Mouse (Mus musculus): ENCODE data around the gene Pnck. TPM values are rescaled to one million over a fixed set of nuclear protein-coding genes. Genes with fewer than 3 reads are reported as not detected.

Pnck gene
- 91.5 and 99.5 TPM in 2 replicates for polyA plus RNA-seq (2015; fragmentation: Nextera tagmentation; extraction: Ambion mirVana)

GRCm38 (mm10) chrX:73659575-73660283 is at the start of gene Pnck:
Gene Pnck, minus strand, starts transcription at chrX:73660117.
- H3K9ac ChIP-seq (replicated peaks) = peak within 1 kb of the TSS; percentile 66
- H3K4me2 ChIP-seq (replicated peaks) = peak within 1 kb of the TSS; percentile 66
- peaks cover 11% of the 10 kb centered on the region for H3K4me1 ChIP-seq (replicated peaks)
- peak within 1 kb of the TSS; percentile 70 for H3K27ac ChIP-seq
- no peaks in the 10 kb centered on the region for H3K36me3 ChIP-seq
- ATAC-seq = peak; percentile 80
- no peaks in the 10 kb centered on the region for H3K9me3 ChIP-seq
- H3K4me3 ChIP-seq (replicated peaks) = peak within 1 kb of the TSS; percentile 50
- 19% methylated on average over 53 of the region's 57 CpGs for WGBS
- no peaks in the 10 kb centered on the region for H3K27me3 ChIP-seq

DNA sequence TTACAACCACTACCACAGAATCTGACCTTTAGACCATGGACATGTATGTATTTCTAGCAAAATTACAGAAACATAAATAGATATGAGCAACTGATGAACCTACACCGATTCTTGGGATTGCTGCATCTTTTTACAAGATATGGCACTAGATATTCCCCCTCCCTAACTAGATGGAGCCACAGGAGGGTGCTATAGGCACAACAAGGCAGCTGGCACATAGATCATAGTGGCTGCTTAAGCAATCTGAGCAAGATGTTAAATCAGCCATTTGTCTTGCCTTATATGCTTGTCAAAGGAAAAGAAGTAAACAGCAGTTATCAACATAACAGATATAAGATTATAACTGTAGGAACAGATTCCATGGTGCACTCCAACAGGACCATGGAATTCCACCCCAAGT is 40.6 kb upstream of the Pnck start:
- Histone ChIP-seq H3K9me3 (no peaks in the 10 kb centered on the region), H3K4me1 (replicated peaks) (no peaks in the 10 kb centered on the region), H3K4me2 (replicated peaks) (no peak overlapping the region), H3K9ac (replicated peaks) (no peak overlapping the region), H3K27me3 (no peaks in the 10 kb centered on the region), H3K27ac (no peak overlapping the region), H3K36me3 (peaks cover 6% of the 10 kb centered on the region), H3K4me3 (replicated peaks) (no peak overlapping the region)
- 81% methylated on average over 1 of the region's 1 CpGs for WGBS
- ATAC-seq = no peak

DNA sequence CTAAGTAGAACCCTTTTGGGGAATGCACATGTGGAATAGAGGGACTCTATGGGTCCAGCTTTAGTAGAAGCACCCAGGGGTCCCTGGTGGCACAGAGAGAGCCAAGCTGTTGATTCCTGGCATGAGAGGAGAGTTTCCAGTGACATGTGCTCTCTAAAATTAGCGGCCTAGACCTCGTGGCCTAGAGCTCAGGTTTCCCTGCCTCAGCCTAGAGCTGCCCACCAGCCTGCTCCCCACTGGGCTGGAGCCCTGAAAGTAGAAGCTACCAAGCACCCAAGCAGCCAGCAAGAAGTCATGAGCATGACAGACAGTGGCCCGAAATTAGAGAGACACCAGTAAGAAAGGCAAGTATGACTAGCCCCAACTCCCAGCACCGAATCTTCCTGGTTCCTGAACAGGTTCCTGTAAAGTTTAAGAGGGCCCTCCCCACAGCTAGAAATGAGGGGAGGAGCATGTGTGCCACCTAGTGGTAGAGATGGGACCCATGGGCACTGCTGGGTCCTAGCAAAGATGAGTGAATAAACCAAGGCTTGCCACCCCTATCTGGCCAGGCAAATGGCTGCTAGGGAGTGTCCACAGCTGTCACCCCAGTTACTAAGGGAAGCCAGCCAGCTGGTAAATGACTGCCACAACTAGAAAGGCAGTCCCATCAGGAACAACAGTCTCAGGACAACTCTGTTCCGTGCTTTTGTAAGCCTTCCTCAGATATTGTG is 31.2 kb upstream of the Pnck start:
- no peaks in the 10 kb centered on the region for H3K9me3 ChIP-seq
- H3K36me3 ChIP-seq = peaks cover 33% of the 10 kb centered on the region
- no peak overlapping the region for H3K4me3 ChIP-seq (replicated peaks)
- H3K4me2 ChIP-seq (replicated peaks) = no peak overlapping the region
- H3K27me3 ChIP-seq = no peaks in the 10 kb centered on the region
- 75% methylated on average over 5 of the region's 5 CpGs for WGBS
- H3K4me1 ChIP-seq (replicated peaks) = no peaks in the 10 kb centered on the region
- H3K27ac ChIP-seq = no peak overlapping the region
- H3K9ac ChIP-seq (replicated peaks) = no peak overlapping the region
- 0 out of 2 replicates have a peak, but pooled peaks have one; percentile 45 for ATAC-seq

DNA sequence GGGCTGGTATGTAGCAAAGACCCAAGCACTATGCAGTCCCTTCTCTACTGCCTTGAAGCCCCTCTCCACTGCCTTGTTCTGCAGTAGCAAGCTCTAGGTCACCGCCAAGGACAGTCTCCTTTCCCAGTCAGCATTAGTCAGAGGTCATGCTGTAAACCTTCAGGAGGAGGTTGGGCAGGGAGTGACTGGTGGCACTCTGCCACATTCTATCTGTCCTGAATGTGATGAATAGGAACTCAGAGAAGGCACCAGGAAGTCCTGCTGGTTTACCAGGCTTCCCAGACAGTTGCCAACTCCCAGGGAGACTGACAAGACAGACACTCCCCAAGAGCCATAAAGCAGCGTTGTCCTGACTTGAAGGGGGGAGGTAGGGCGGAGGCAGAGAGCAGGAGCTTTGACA is 25.7 kb upstream of the Pnck start:
- H3K36me3 ChIP-seq = peaks cover 58% of the 10 kb centered on the region
- WGBS = 90% methylated on average over 3 of the region's 3 CpGs
- no peaks in the 10 kb centered on the region for H3K4me1 ChIP-seq (replicated peaks)
- H3K9ac ChIP-seq (replicated peaks) = no peak overlapping the region
- ATAC-seq = no peak
- no peak overlapping the region for H3K4me2 ChIP-seq (replicated peaks)
- H3K27me3 ChIP-seq = no peaks in the 10 kb centered on the region
- H3K4me3 ChIP-seq (replicated peaks) = no peak overlapping the region
- H3K9me3 ChIP-seq = no peaks in the 10 kb centered on the region
- no peak overlapping the region for H3K27ac ChIP-seq

DNA sequence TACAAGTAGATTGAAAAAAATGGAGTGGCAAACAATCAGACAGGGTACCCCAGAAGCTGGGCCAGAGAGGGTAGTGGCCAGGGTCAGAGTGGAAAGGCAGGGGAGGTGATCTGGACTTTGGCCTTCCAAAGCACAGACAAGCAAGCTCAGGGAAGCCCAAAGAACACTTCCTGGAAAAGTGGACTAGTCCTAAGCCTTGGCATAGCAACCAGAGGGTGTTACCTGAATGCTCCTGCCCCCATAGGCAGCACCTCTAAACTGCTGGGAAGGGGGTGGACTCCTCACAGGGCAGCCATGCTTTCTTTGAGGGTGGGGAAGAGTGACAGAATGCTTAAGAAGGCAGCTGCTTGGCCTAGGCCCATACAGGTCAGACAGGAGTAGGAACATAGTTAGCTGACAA is 25.1 kb upstream of the Pnck start:
- no peaks in the 10 kb centered on the region for H3K4me1 ChIP-seq (replicated peaks)
- H3K27me3 ChIP-seq = no peaks in the 10 kb centered on the region
- no peak overlapping the region for H3K4me3 ChIP-seq (replicated peaks)
- H3K27ac ChIP-seq = no peak overlapping the region
- H3K36me3 ChIP-seq = peaks cover 64% of the 10 kb centered on the region
- ATAC-seq = no peak
- H3K9me3 ChIP-seq = no peaks in the 10 kb centered on the region
- no peak overlapping the region for H3K4me2 ChIP-seq (replicated peaks)
- H3K9ac ChIP-seq (replicated peaks) = no peak overlapping the region

- Histone ChIP-seq H3K27ac (no peak overlapping the region), H3K9me3 (no peaks in the 10 kb centered on the region), H3K4me3 (replicated peaks) (no peak overlapping the region), H3K27me3 (no peaks in the 10 kb centered on the region), H3K4me2 (replicated peaks) (no peak overlapping the region), H3K4me1 (replicated peaks) (no peaks in the 10 kb centered on the region), H3K9ac (replicated peaks) (no peak overlapping the region), H3K36me3 (peaks cover 66% of the 10 kb centered on the region)
- ATAC-seq = no peak
- 86% methylated on average over 2 of the region's 2 CpGs for WGBS
These were observed 24.2 kb upstream of the Pnck start for GRCm38 (mm10) chrX:73684156-73684555.

DNA sequence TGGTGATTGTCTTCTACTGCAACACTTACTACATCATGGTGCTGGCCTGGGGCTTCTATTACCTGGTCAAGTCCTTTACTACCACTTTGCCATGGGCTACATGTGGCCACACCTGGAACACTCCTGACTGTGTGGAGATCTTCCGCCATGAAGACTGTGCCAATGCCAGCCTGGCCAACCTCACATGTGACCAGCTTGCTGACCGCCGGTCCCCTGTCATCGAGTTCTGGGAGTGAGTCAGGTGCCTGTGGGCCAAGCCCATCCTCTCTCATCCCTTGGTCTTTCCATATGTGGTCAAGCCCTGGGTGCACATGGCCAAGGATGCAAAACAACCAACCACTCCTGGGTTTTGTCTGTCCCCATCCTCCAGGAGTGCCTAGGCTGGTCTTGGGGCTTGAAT is 16.8 kb upstream of the Pnck start:
- ATAC-seq = no peak
- no peak overlapping the region for H3K4me2 ChIP-seq (replicated peaks)
- peaks cover 47% of the 10 kb centered on the region for H3K36me3 ChIP-seq
- WGBS = 93% methylated on average over 4 of the region's 4 CpGs
- no peaks in the 10 kb centered on the region for H3K9me3 ChIP-seq
- H3K4me3 ChIP-seq (replicated peaks) = no peak overlapping the region
- no peak overlapping the region for H3K9ac ChIP-seq (replicated peaks)
- H3K4me1 ChIP-seq (replicated peaks) = peaks cover 18% of the 10 kb centered on the region
- H3K27ac ChIP-seq = no peak overlapping the region
- H3K27me3 ChIP-seq = no peaks in the 10 kb centered on the region

GRCm38 (mm10) chrX:73675231-73675630 is 15.3 kb upstream of the Pnck start:
- ATAC-seq = no peak
- Histone ChIP-seq H3K27me3 (no peaks in the 10 kb centered on the region), H3K4me2 (replicated peaks) (peak overlapping the region; percentile 74), H3K4me3 (replicated peaks) (peak overlapping the region; percentile 59), H3K9me3 (no peaks in the 10 kb centered on the region), H3K36me3 (peaks cover 35% of the 10 kb centered on the region), H3K9ac (replicated peaks) (peak overlapping the region; percentile 80), H3K27ac (no peak overlapping the region), H3K4me1 (replicated peaks) (peaks cover 18% of the 10 kb centered on the region)
- 76% methylated on average over 2 of the region's 2 CpGs for WGBS

DNA sequence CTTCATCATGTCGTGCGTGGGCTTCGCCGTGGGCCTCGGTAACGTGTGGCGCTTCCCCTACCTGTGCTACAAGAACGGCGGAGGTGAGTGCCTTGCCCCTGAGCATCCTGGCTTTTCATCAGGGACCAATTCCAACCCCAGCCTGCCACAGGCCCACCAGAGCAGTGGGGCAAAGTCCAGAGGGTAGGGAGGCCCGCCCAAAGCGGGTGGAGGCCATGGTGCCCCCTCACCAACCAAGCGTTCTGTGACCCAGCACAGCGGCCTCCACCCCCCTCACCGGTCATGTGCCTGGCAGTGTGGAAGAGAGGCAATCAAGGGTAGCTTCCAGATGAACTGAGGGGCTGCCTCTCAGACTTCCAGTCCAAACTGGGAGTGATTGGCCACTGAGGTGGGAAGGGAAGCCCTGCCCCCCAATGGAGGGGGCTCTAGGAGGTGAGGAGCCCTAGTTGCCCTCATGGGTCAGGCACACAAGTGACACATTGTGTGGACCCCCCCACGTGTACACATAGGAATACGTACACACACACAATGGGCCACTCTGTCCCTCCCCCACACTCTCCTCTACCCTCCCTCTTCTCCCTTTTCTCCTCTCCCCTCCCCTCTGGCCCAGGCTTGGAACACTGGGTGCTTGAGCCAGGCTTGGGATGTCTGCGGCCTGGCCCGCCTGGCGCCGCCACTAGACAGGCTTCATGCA is 14.2 kb upstream of the Pnck start:
- H3K27me3 ChIP-seq = no peaks in the 10 kb centered on the region
- H3K27ac ChIP-seq = peak overlapping the region; percentile 51; the same call in 1 of the 2 replicates
- peak; percentile 48 for ATAC-seq
- peak overlapping the region; percentile 74 for H3K4me2 ChIP-seq (replicated peaks)
- H3K9me3 ChIP-seq = no peaks in the 10 kb centered on the region
- 34% methylated on average over 20 of the region's 20 CpGs for WGBS
- peak overlapping the region; percentile 59 for H3K4me3 ChIP-seq (replicated peaks)
- peaks cover 18% of the 10 kb centered on the region for H3K4me1 ChIP-seq (replicated peaks)
- peak overlapping the region; percentile 80 for H3K9ac ChIP-seq (replicated peaks)
- H3K36me3 ChIP-seq = peaks cover 23% of the 10 kb centered on the region

- Histone ChIP-seq H3K36me3 (peaks cover 18% of the 10 kb centered on the region), H3K4me3 (replicated peaks) (peak overlapping the region; percentile 59), H3K9me3 (no peaks in the 10 kb centered on the region), H3K4me1 (replicated peaks) (peaks cover 18% of the 10 kb centered on the region), H3K27ac (0 out of 2 replicates have a peak overlapping the region, but pooled peaks have one; percentile 47), H3K9ac (replicated peaks) (peak overlapping the region; percentile 80), H3K4me2 (replicated peaks) (peak overlapping the region; percentile 74), H3K27me3 (no peaks in the 10 kb centered on the region)
- ATAC-seq = peak; percentile 19; the same call in 1 of the 2 replicates
- 35% methylated on average over 38 of the region's 42 CpGs for WGBS
These were observed 13.7 kb upstream of the Pnck start for GRCm38 (mm10) chrX:73673619-73673967.

DNA sequence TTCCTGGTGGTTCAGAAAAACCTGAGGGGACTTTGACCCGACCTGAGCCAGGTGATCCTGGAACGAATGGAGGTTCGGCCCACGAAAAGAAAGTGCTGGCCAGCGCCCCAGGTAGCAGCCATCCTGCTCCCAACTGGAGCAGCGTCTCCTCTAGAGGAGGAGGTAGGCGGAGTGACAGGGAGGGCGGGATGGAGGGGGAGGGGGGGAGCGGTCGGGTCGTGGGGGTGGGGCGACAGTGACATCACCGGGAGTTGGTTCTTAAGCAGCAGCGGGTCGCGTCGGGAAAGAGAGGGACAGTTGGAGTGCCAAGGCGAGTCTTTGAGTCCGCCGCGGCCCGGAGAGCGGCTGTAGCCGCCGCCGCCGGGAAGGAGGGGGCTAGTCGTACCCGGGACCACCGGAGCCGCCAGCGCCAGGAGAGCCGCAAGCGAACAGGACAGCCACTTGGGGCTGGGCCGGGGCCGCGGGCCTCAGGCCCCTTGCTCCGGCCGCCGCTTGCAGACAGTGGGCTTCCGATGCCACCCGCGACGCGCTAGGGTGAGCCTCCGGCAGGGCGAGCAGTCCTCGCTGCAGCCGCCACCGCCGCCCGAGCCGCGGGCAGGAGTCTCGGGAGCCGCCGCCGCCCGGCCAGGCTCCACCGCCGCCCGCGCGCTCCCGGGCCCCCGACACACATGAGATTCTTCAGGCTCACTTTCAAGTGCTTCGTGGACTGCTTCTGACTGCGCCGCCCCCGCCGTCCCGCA is 13.1 kb upstream of the Pnck start, which contains the start of gene Slc6a8:
Slc6a8 (plus strand) TSS at position 272 of the 740 bp plus-strand sequence.
- H3K9ac ChIP-seq (replicated peaks) = peak within 1 kb of the TSS; percentile 80
- WGBS = 31% methylated on average over 37 of the region's 72 CpGs

More for the DNA sequence above, 13.1 kb upstream of the Pnck start, which contains the start of gene Slc6a8:
- no peaks in the 10 kb centered on the region for H3K9me3 ChIP-seq
- peak within 1 kb of the TSS; percentile 59 for H3K4me3 ChIP-seq (replicated peaks)
- H3K4me2 ChIP-seq (replicated peaks) = peak within 1 kb of the TSS; percentile 74
- H3K4me1 ChIP-seq (replicated peaks) = peaks cover 18% of the 10 kb centered on the region
- ATAC-seq = peak; percentile 70
- H3K36me3 ChIP-seq = peaks cover 14% of the 10 kb centered on the region
- no peaks in the 10 kb centered on the region for H3K27me3 ChIP-seq
- H3K27ac ChIP-seq = peak within 1 kb of the TSS; percentile 47; the same call in 1 of the 2 replicates
